Mouse (Mus musculus): ENCODE results near the gene 6430548M08Rik. TPM values are rescaled to one million over a fixed set of nuclear protein-coding genes. Genes with fewer than 3 reads are reported as not detected.
A peak's percentile ranks its signal among the peaks of the same experiment; 100 is the strongest.

Gene 6430548M08Rik
- polyA plus RNA-seq (2012; rRNA removed), result 17.9 and 19.8 TPM in 2 replicates

DNA sequence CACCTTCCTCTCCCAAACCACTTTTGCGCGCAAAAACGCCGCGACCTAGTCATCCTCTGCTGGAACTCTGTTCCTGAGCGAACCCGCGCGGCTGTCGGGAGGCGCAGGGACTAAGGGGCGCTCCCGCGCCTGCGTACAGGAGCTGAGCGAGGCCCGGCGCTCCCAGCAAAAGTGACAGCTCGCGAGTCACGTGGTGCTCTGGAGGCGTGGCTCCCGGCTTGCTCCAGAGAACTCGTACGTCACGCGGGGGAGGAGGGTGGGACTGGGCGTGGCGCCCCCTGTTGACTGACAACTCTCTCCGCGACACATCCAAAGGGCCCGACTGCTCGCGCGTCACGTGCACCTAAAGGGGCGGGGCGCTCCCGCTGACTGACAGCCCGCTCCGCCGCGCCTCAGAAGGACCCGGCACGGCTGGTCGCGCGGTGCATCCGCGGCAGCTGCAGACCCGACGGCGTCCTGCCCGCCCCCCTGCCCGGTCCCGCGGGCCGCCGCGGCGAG lies at the start of gene 6430548M08Rik:
Gene 6430548M08Rik, plus strand, starts transcription at position 395 of the 498 bp plus-strand sequence.
- peak; percentile 85 for DNase-seq (ENCODE audit: low read depth)

DNA sequence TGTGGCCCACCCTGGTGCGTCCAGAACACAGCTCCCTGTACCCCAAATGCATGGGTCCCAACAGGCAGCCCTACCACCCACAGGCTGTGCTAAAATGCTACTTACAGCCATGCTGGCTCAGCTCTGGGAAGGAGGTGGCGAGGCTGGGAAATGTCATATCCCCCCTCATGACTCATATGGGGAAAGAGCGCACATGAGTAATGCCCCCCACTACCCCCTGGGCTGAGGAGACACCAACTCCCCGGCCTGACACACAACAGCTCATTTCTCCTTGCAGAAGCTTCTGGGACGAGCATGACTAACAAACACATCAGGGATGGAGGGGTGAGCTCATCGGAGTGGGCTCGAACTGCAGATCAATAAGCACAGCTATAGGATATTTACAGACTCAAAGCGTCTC lies 48.3 kb upstream of the 6430548M08Rik start:
- DNase-seq (ENCODE audit: low read depth), result no peak

DNA sequence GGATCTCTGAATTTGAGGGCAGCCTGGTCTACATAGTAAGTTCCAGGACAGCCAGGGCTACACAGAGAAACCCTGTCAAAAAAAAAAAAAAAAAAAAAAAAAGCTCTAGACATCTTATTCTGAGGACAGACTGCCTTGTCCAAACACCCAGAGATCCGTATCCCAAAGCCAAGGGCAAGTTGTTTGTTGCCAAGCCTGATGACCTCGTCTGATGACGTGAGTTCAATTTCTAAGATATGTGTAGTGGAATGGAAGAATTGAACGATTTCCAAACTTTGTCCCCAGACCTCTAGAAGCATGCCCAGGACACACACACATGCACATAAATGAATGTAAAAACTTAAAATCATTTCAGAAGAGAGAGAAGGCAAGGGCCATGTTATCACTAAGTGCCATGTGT lies 47.7 kb upstream of the 6430548M08Rik start:
- DNase-seq (ENCODE audit: low read depth), result no peak

DNA sequence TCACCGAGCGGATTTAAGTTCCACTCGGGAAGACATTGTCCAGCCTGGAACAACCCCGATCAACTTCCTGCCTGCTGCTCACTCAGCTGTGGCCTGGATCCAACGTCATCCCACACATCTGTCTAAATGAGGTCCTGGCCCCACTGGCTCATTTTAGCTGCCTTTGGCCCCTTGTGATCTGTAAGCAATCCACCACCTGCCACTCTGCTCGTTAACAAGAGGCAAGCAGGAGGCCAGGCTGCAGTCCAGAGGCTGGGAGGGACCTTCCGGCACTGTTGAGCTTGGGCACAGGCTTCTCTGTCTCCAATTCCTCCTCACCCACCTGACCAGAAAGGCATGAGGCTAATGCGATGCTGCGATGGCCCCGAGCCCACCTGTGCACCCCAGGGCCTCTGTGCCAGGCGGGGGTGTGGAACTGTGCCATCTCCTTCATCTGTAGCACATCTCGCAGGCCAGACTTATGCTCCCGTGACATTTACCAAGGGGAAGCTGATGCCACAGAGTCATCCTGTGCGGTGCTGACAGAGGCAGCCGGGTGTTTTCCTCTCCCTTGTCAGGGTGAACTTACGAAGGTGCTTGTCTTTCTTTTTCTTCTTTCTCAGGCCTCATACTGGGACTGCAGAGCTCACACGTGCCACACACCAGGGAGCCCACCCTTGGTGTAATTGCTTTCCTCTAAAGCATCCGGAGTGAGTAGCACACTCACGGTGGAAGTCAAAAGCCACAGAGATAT lies 45.9 kb upstream of the 6430548M08Rik start:
- DNase-seq (ENCODE audit: low read depth), result no peak

DNA sequence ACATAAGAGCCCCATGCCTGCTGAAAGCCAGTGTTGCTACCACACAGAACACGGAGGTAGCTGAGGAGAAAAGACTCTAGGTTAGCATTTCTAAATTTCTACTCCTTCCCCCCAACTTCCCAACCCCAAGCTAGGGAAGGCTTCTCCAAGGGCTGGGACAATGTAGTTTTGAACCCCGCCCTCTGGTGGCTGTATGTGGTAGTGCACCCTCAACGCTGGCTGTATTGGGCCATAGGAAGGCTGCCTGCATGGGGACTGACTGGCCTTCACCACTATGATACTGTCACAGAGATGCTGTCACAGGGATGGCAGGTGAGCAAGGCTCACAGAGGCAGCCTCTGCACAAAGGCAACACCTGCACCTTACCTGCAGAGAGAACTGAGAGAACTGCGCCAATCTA lies 42.3 kb upstream of the 6430548M08Rik start:
- DNase-seq (ENCODE audit: low read depth), result peak; percentile 30

DNA sequence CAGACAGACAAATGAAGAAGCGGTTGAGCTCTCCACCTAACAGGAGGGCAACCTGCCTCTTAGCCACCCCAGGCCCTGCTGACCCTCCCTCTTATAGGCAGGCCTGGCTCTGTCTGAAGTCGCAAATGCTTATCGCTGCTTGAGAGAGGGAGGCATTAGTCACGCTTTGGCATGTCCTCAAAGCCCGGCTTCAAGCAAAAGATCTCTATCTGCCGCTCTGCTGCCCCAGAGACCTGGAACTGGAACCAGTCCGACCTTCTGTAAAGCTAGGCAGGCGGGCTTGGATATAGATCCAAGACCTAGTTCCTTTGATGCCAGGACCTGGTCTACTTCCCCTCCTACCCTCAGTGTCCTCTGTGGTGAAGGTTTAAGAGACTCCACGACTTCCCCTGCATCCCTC lies 41.7 kb upstream of the 6430548M08Rik start:
- DNase-seq (ENCODE audit: low read depth), result peak; percentile 36

DNA sequence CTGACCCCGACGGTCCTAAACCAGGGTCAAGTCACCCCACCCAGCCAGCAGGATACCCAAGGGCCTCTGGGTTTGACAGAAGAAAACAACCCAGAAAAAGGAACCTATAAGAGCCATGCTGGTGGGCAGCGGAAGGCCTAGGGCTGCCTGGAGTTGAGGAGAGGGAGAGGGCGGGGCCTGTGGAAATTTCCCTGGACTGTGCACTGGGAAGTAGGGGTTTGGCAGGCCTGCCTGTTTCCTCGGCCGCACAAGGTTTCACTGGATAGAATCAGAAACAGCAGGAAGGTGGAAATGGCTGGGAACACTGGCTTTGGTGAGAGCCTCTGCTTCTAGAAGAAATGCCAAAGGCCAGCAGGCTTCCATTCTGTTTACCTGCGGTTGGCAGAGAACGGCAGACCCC lies 41.1 kb upstream of the 6430548M08Rik start:
- DNase-seq (ENCODE audit: low read depth), result no peak

DNA sequence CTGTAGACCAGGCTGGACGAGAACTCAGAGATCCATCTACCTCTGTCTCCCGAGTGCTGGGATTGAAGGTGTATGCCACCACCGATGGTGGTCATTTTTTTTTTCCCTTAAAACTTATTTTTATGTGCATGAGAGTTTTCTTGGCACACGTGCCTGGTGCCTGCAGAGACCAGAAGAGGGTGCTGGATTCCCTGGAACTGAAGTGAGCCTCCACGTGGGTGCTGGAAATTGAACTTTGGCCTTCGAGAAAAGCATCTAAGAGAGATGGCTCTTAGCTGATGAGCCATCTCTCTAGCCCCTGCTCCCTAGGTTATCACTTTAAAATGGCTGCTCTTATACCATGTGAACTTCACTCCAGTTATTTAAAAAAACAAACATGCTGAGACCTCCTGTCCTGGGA lies 39.4 kb upstream of the 6430548M08Rik start:
- no peak for DNase-seq (ENCODE audit: low read depth)

DNA sequence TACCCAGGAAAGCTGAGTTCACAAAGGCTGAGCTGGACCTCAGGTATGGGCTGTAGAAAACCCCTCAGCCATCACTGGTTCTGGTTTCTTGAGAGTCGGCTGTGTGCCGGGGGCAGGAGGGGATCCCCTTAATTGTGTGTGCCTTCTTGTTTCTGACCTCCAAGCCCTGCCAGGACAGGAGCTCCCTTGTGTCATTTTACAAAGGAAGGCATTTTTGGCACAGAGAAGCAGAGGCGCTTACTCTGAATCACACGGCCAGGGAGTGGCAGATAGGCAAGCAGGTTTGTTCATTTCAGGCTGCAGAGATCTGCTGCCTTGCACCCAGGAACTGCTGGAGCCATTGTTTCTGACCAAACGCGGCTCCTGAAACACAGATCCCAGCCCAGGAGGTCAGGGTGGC lies 38.6 kb upstream of the 6430548M08Rik start:
- no peak for DNase-seq (ENCODE audit: low read depth)

DNA sequence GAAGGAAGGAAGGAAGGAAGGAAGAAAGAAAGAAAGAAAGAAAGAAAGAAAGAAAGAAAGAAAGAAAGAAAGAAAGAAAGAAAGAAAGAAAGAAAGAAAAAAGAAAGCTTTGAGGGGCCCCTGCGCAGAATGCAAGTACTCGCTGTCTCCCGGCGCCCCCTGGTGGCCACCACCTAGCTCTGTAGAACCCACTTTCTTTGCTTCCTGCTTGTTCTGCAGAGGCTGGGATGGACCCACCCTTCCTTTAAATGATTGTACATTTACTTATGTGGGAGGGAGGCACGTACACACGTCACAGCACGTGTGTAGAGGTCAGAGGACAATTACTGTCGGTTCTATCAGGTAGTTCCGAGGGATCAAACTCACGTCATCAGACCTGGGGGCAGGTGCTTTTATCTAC lies 35.9 kb upstream of the 6430548M08Rik start:
- DNase-seq (ENCODE audit: low read depth), result no peak

DNA sequence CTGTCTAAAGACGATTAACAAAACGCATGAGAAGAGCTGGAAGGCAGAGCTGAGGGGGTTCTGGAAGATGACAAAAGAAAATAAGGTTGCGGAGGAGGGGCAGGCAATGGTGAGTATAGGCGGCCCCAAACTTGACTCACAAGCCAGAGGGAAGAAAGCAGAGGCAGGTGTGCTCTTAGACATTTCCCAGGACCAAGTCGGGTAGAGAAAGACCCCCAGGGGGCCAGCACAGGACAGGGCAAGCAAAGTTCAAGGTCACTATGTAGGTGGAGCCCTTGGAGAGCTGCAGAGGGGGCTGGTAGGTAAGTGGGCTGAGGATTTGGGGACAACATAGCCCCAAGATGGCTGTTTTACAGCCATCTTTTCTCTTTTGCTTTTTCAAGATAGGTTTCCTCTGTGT lies 34.6 kb upstream of the 6430548M08Rik start:
- DNase-seq (ENCODE audit: low read depth), result no peak

DNA sequence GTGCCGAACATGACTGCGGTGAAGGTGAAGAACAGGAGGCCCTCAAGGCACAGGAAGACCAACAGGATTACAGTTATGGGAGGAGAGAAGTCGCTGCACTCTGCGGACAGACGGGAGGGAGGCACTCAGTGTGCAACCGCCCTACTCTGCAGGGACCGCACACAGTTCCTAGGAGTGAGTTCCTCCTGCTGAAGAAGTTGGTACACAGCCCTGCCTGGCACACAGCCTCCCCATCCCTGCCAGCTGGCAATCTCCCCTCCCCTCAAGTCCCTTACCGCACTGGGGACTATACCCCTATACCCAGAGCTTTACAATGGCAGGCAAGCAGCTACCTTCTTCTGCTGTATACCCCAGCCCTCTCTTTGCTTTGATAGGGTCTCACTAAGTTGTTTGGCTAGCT lies 30.7 kb upstream of the 6430548M08Rik start:
- DNase-seq (ENCODE audit: low read depth), result no peak

DNA sequence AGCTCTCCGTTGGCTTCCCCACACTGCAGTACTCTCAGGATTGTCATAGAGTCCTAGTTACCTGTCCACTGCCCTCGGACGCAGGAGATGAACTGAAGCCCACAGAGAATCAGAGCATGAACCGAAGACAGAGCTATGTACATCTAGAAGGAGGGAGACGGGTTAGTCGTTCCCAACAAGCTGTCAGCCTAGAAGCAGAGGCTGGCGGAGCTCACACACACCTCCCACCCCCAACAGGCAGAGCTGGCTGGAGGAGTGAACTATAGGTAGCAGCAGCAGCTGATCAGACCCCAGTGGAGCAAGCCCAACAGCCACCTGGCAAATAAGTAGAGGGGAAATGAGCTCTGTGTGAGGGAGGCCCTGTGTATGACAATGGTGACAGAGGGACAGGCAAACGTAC lies 29.2 kb upstream of the 6430548M08Rik start:
- DNase-seq (ENCODE audit: low read depth), result no peak

DNA sequence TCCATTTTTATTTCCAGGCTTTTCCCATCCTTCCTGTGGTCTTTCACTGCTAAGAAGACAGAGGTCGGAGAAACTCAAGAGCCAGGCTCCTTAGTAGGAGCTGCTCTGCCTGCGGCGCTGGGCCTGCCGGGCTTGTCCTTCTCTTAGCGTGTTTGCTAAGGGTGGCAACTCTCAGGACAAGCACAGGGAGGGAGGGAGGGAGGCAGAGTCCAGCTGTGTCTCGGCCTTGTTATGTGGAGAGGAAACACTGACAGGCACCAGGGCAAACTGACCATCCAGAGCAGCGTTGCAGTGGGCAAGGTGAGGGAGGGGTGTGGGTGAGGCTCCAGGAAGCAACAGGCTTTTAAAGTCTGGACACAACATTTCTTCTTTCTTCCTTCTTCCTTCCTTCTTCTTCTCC lies 24.4 kb upstream of the 6430548M08Rik start:
- no peak for DNase-seq (ENCODE audit: low read depth)

DNA sequence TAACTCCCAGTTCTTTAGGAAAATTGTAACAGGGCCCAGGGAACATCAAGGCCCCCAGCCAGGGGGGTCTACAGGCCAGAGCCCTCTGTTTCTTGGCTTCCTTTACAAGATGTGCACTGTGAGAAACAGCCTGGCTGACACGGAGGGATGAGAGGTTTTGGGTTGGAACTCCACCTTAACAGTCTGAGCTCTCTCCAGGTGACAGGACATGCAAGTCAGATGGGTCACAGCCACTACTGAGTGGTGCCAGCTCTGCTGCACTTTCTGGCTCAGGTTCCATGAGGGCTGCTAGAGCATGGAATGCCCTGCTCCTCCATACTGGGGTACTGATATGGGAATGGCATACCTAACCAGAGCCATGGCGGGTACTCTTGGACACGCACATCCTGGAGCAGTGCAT lies 22.9 kb upstream of the 6430548M08Rik start:
- no peak for DNase-seq (ENCODE audit: low read depth)

DNA sequence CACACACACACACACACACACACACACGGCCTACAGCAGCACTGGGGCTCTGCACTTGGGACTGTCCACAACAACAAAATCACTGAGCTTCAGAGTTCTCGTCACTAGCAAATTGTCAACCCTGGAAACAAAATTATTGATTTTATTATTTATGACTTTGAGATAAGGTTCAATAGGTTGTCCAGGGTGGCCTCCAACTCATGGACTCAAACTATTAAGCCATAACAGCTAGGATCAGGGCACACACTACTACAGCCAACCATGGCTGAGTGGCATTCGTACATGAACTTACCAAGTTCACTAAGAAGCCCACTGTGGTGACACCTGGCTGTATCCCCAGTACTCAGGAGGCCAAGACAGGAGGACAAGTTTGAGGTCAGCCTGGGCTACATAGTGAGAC lies 20.8 kb upstream of the 6430548M08Rik start:
- DNase-seq (ENCODE audit: low read depth), result no peak

DNA sequence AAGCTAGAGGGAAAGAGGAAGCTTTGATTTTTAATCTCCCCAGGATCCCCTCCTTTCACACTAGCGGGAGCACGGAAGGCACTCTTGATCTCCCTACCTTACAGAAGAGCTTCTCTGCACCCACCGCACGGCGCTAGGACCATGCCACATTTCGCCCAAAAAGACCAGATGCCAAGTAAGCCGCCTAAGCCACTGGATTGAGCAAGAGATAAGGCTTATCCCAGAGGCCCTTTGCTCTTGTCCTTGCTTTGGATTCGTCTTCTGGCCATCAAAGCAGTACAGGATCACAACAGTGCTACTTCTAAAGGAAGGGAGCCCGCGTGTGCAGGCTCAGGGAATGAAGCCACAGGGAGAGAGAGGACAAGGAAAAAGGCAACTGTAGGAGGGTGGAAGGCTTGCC lies 19.2 kb upstream of the 6430548M08Rik start:
- no peak for DNase-seq (ENCODE audit: low read depth)

DNA sequence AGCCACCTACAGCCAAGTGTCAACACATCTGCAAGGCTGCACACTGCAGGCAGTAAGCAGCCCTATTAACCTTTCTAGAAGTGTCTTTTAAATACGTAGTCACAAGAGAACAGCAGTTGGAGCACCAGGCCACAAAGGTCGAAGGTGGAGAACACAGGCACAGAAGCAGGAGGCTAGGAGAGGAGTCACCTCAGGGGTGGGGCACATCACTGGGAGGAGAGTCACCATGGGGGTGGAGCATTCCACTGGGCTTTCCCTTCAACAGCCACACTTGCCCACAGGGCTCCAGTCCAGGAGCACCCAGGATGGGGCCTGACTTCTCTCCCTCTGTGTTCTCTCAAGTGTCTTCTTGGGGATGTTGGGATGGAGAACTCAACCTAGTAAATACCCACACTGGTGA lies 17.5 kb upstream of the 6430548M08Rik start:
- no peak for DNase-seq (ENCODE audit: low read depth)

DNA sequence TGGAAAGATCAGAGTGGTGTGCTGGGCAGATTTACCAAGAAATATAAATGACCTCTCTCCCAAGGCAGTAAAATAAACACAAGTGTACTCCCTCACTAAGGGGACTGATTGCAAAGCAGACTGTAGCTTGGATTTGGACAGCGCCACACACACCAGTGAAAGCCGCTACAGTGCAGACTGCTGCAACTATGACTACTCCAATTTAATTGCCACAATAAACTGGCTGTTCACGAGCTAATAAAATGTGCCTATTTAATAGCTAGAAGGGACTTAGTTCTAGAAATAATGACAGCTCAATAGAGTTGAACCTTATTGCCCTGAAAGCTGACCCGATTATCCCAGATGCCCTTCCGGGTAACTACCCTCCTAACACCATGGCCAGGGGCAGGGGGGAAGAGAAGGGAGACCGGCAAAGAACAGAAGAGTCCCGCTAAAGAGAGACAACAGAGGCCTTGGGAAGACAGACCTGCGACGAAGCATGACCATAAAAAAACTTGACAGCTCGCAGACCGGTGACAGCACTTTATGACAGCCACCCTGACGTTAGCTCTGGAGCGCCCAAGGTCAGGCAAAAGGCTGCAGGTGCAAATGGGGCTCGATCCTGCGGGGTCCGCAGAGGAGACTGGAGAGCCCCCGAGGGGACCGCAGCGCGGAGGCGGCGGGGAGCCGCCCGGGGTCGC lies 13.4 kb upstream of the 6430548M08Rik start:
- DNase-seq (ENCODE audit: low read depth), result no peak

DNA sequence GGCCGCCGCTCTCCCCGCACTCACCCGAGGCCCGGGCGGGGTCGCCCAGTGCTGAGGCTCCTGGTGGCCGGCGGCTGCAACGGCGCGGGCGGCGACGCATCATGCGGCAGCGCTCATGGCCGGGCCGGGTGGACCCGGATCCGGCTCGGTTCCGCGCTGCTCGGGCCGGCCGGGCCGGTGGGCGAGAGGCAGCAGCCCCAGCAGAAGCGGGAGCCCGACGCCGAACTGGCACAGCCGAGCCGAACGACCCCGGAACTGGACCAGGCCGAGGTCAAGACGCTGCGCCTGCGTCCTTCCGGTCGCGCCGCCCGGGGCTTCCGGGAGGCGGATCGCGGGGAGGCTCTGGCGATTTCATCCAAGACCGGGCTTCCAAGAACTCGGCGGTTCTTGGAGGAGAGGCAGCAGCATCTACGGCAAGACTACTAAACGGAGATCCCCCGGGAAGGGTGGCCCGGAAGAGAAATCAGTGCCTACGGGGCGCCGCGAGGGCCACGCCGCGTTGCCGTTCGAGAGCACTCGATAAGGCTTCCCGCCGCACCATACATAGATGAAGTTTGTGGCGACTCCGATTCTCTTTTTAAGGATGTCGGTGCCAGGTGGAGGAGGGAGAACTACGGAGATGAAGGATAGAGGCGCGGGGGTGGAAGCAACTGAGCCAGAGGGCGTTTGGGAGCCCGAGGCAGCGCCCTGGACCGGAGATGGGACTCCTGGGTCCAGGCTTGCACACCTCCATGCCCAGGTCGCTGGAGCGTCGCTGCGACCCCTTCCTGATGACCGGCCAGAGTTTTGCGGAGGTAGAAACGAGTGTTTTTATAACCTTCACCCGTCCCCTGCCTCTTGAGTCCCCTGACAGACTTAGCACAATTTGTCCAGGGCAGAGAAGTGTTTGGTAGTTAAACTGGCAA lies 12.6 kb upstream of the 6430548M08Rik start, which contains the start of gene Zdhhc7:
Gene Zdhhc7, minus strand, starts transcription at position 415 of the 905 bp plus-strand sequence.
- DNase-seq (ENCODE audit: low read depth), result no peak

DNA sequence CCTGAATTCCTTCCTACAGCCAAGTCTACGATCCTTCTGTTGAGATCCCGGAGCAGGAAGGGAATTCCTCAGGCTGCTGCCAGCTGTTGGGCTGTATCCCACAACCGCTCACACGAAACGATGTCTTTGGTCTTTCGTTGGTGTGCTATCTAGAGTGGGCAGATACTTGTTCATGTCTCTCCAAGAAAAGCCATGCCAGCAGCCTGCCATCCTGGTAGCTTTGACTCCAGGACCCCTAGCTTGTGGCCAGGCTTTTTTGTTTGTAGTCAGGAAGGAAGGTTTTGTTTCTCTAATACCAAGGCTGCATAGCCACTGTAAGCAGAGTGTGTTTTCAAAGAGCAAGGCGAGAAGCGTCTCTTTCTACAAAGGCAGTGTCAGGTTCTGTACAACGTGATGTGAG lies 10.0 kb upstream of the 6430548M08Rik start:
- no peak for DNase-seq (ENCODE audit: low read depth)

DNA sequence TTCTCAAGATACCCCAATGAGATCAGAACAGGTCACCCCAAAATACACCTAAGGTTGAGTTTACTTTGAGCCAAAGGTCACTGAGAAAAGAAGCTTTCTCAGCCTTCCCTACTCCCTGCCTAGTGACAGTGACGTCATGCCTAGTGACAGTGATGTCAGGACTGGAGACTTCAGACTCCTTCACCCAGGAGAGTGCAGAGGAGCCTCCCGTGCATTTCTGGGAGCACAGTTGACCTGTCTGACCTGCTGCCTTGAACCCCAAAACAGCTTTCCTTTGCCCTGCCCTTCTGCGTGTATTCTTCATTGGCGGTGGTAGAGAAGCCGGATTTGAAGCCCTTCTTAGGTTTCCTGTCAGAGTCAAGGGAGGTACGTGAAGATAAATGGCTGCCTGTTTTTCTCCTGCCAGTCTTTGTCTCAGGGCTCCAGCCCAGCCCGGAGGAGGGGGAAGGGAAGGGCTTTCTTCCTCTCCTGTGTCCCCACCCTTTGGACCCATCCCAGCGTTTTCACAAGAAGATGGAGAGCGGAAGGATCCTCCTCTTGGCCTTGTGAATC lies 9.2 kb upstream of the 6430548M08Rik start:
- DNase-seq (ENCODE audit: low read depth), result no peak
